Mouse (Mus musculus): ENCODE data around the gene Gfy. TPM values are rescaled to one million over a fixed set of nuclear protein-coding genes. Genes with fewer than 3 reads are reported as not detected.

The Gfy gene
- polyA plus RNA-seq, 1 experiment: 1.2 TPM

DNA sequence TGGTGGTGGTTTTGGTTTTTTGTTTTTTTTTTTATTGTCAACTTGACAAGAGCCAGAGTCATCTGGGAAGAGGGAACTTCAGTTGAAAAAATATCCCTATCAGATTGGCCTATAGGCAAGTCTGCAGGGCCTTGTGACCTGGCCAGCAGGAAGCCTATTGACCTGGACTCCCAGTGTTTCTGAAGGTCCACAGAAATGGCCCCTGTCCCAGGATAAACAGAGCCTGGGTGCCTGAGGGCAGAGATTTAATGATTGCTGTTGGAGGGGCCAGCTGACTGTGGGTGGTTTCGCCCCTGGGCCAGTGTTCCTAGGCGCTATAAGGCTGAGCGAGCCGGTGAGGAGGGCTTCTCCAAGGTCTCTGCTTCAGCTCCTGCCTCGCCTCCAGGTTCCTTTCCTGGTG, 34.3 kb upstream of the Gfy start:
- Histone ChIP-seq H3K4me1 (ENCODE audit: control insufficient read depth, insufficient read depth, low read length) (peaks cover 5% of the 10 kb centered on the region), H3K27ac (ENCODE audit: control insufficient read depth, insufficient read depth, low read depth, low read length, poor library complexity) (no peak overlapping the region), H3K4me3 (replicated peaks; ENCODE audit: control insufficient read depth, low read depth, low read length) (no peak overlapping the region)
- TF ChIP-seq POLR2A (IDR thresholded peaks at IDR 0.05; ENCODE audit: borderline replicate concordance, control insufficient read depth, low read depth, low read length): no peak
- no peak for TF ChIP-seq CTCF (IDR thresholded peaks at IDR 0.05; ENCODE audit: control insufficient read depth, insufficient read depth, low read length)
- 92% methylated on average over 5 of the region's 5 CpGs for WGBS

GRCm38 (mm10) chr7:45212356-45212755, 33.0 kb upstream of the Gfy start:
- WGBS: 81% methylated on average over 7 of the region's 7 CpGs
- no peak for TF ChIP-seq CTCF (IDR thresholded peaks at IDR 0.05; ENCODE audit: control insufficient read depth, insufficient read depth, low read length)
- no peak for TF ChIP-seq POLR2A (IDR thresholded peaks at IDR 0.05; ENCODE audit: borderline replicate concordance, control insufficient read depth, low read depth, low read length)
- H3K4me3 ChIP-seq (replicated peaks; ENCODE audit: control insufficient read depth, low read depth, low read length): no peak overlapping the region

DNA sequence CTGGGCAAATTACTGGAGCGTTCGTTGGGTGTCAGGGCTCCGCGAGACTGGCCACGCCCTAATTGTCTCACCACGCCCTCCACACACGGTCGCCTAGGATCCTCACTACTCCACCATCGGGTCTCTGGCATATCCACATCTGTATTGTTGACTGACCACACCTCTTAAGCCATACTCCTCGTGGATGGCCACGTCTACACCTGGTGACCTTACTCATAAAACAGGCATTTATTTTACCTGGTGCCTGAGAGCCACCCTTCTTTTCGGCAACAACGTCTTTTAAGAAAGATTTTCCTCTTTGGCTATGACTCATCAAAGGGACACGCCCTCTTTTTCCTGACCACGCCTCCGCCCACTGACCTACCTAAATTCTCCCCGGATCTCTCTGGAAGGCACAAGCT, 32.5 kb upstream of the Gfy start, which contains the start of gene Dkkl1:
TSS of gene Dkkl1 (minus strand) at position 297 of the 401 bp plus-strand sequence.
- TF ChIP-seq POLR2A (IDR thresholded peaks at IDR 0.05; ENCODE audit: borderline replicate concordance, control insufficient read depth, low read depth, low read length) (no peak), CTCF (IDR thresholded peaks at IDR 0.05; ENCODE audit: control insufficient read depth, insufficient read depth, low read length) (no peak)
- 3% methylated on average over 17 of the region's 17 CpGs for WGBS
- no peak within 1 kb of the TSS for H3K27ac ChIP-seq (ENCODE audit: control insufficient read depth, insufficient read depth, low read depth, low read length, poor library complexity)
- H3K4me3 ChIP-seq (replicated peaks; ENCODE audit: control insufficient read depth, low read depth, low read length): peak within 1 kb of the TSS; percentile 18
- peaks cover 5% of the 10 kb centered on the region for H3K4me1 ChIP-seq (ENCODE audit: control insufficient read depth, insufficient read depth, low read length)

More at GRCm38 (mm10) chr7:45212356-45212755, 33.0 kb upstream of the Gfy start:
- H3K27ac ChIP-seq (ENCODE audit: control insufficient read depth, insufficient read depth, low read depth, low read length, poor library complexity): no peak overlapping the region
- peaks cover 5% of the 10 kb centered on the region for H3K4me1 ChIP-seq (ENCODE audit: control insufficient read depth, insufficient read depth, low read length)

- TF ChIP-seq POLR2A (IDR thresholded peaks at IDR 0.05; ENCODE audit: borderline replicate concordance, control insufficient read depth, low read depth, low read length) (no peak), CTCF (IDR thresholded peaks at IDR 0.05; ENCODE audit: control insufficient read depth, insufficient read depth, low read length) (no peak)
- Histone ChIP-seq H3K4me1 (ENCODE audit: control insufficient read depth, insufficient read depth, low read length) (peaks cover 5% of the 10 kb centered on the region), H3K27ac (ENCODE audit: control insufficient read depth, insufficient read depth, low read depth, low read length, poor library complexity) (no peak overlapping the region), H3K4me3 (replicated peaks; ENCODE audit: control insufficient read depth, low read depth, low read length) (no peak overlapping the region)
- WGBS: 3% methylated on average over 10 of the region's 10 CpGs
Measured at GRCm38 (mm10) chr7:45211070-45211469, 31.7 kb upstream of the Gfy start.

GRCm38 (mm10) chr7:45208260-45208659, 28.9 kb upstream of the Gfy start:
- TF ChIP-seq POLR2A (IDR thresholded peaks at IDR 0.05; ENCODE audit: borderline replicate concordance, control insufficient read depth, low read depth, low read length) (no peak), CTCF (IDR thresholded peaks at IDR 0.05; ENCODE audit: control insufficient read depth, insufficient read depth, low read length) (no peak)
- no peak overlapping the region for H3K27ac ChIP-seq (ENCODE audit: control insufficient read depth, insufficient read depth, low read depth, low read length, poor library complexity)
- no peak overlapping the region for H3K4me3 ChIP-seq (replicated peaks; ENCODE audit: control insufficient read depth, low read depth, low read length)
- WGBS: 85% methylated on average over 6 of the region's 6 CpGs
- H3K4me1 ChIP-seq (ENCODE audit: control insufficient read depth, insufficient read depth, low read length): peaks cover 5% of the 10 kb centered on the region

DNA sequence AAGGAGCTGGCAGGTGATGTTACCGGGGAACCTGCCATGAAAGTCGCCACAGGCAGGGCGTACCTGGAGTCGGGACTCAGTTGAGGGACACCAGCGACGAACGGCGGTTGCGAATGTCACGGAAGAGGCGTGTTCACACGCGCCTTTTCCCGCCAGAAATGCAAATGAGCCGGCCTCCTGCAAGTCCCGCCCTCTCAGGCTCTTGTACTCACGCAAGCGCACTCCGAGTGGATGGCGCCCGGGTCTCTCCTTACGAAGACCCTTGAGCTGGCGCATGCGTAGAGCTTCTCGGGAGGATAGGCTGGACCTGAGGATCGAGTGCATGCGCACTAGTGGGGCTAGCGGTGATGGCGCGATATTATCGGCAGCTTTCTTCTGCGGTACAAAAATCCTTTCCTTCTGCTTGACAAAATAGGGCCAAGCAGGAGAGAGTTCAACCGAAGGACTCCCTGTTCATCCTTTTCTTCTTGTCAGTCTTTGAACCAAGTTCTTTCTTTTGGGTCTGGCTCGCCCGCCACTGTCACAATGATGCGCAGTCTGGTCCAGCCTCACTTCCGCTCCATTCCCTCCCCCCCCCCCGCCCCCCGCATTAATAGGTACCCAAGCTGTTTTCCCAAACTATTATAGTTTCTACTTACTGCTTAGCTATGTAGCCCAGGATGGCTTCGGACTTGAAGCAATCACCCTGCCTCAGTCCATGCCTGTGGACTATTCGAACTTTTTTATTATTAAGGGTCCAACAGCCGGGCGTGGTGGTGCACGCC, 25.2 kb upstream of the Gfy start, which contains the start of gene Ccdc155:
TSS of gene Ccdc155 (minus strand) at position 513 of the 764 bp plus-strand sequence.
- peak within 1 kb of the TSS; percentile 83 for H3K4me3 ChIP-seq (replicated peaks; ENCODE audit: control insufficient read depth, low read depth, low read length)
- 5% methylated on average over 44 of the region's 44 CpGs for WGBS
- H3K27ac ChIP-seq (ENCODE audit: control insufficient read depth, insufficient read depth, low read depth, low read length, poor library complexity): no peak within 1 kb of the TSS; the same call in 1 of the 2 replicates
- TF ChIP-seq CTCF (IDR thresholded peaks at IDR 0.05; ENCODE audit: control insufficient read depth, insufficient read depth, low read length) (no peak), POLR2A (IDR thresholded peaks at IDR 0.05; ENCODE audit: borderline replicate concordance, control insufficient read depth, low read depth, low read length) (peak; percentile 58; the same call in 1 of the 2 replicates)
- H3K4me1 ChIP-seq (ENCODE audit: control insufficient read depth, insufficient read depth, low read length): no peaks in the 10 kb centered on the region

DNA sequence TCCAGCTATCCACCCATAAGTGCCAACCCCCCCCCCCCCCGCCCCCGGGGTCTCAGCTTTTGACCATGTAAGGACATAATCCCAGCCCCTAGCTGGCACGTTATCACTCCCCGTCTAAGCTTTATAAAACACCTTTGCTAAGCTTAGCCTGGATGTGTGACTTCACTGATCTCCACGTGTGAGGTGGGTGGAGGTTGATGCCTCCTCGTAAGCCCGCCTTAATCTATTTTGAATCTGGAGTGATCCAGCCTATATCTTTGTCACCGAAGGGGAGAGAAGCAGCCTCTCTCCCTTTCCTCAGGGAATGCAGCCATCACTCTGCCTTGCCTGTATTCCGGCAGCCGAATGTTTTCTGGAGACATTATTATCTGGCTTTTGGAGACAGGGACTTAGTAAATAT, 23.3 kb upstream of the Gfy start:
- 74% methylated on average over 10 of the region's 10 CpGs for WGBS
- Histone ChIP-seq H3K4me1 (ENCODE audit: control insufficient read depth, insufficient read depth, low read length) (no peaks in the 10 kb centered on the region), H3K4me3 (replicated peaks; ENCODE audit: control insufficient read depth, low read depth, low read length) (no peak overlapping the region), H3K27ac (ENCODE audit: control insufficient read depth, insufficient read depth, low read depth, low read length, poor library complexity) (no peak overlapping the region)
- TF ChIP-seq CTCF (IDR thresholded peaks at IDR 0.05; ENCODE audit: control insufficient read depth, insufficient read depth, low read length) (no peak), POLR2A (IDR thresholded peaks at IDR 0.05; ENCODE audit: borderline replicate concordance, control insufficient read depth, low read depth, low read length) (no peak)

DNA sequence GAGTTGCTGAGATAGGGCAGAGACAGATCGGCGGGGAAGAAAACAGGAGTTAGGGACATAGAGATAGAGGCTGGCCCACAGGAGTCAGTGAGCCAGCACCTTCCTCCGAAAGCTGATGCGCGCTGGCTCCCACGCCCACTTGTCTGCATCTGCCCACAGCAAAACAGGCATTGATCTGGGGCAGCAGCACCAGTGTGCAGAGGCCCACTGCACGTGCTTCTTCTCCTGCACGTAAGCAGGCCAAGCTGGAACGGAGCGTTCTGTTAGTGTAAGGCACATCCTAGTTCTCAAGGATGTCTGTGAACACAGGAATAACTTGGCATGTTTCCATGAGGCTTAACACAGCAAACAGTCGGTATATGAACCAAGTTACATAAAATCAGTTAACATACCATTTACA, 19.6 kb upstream of the Gfy start:
- no peak for TF ChIP-seq CTCF (IDR thresholded peaks at IDR 0.05; ENCODE audit: control insufficient read depth, insufficient read depth, low read length)
- TF ChIP-seq POLR2A (IDR thresholded peaks at IDR 0.05; ENCODE audit: borderline replicate concordance, control insufficient read depth, low read depth, low read length): no peak
- 82% methylated on average over 11 of the region's 11 CpGs for WGBS
- H3K27ac ChIP-seq (ENCODE audit: control insufficient read depth, insufficient read depth, low read depth, low read length, poor library complexity): no peak overlapping the region
- no peak overlapping the region for H3K4me3 ChIP-seq (replicated peaks; ENCODE audit: control insufficient read depth, low read depth, low read length)
- H3K4me1 ChIP-seq (ENCODE audit: control insufficient read depth, insufficient read depth, low read length): no peaks in the 10 kb centered on the region; the same call in 1 of the 2 replicates

All from bone marrow, adult 2 months (tissue).